Mouse (Mus musculus): ENCODE measurements around the gene Gm10272. TPM values are rescaled to one million over a fixed set of nuclear protein-coding genes. Genes with fewer than 3 reads are reported as not detected.
"Not testable (repeated sequence)": the region's sequence is repeated elsewhere in the genome, so short reads cannot be mapped to it uniquely, and the experiment has no call there.

Gene Gm10272
- polyA plus RNA-seq, 1 experiment: not detected

DNA sequence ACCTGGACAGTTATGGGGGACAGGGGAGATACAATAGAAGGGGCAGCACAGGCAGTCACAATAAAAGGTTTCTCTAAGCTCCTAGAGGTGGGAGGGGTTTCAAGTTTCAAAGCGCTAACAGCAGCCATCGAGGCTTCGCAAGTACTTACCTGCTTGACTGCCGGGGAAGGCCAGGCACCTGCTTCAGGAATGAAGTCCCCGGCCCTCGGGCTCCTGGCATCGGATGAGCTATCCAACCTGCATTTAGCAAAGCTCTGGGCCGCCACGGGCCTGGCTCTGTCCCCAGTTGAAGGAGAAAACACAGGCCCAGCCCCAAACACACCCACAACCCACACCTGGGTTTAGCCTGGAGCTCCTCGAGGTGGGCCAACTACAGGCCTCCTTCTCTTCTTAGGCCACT is 19.4 kb upstream of the Gm10272 start:
- Histone ChIP-seq H3K27ac (ENCODE audit: control insufficient read depth, insufficient read depth, low read length) (no peak overlapping the region), H3K27me3 (ENCODE audit: control insufficient read depth, insufficient read depth, low read length) (no peaks in the 10 kb centered on the region; the same call in 1 of the 2 replicates), H3K4me1 (replicated peaks; ENCODE audit: control insufficient read depth, insufficient read depth, low read length) (no peaks in the 10 kb centered on the region), H3K4me3 (ENCODE audit: control insufficient read depth, insufficient read depth, low read length) (no peak overlapping the region), H3K36me3 (ENCODE audit: control insufficient read depth, insufficient read depth, low read length) (no peaks in the 10 kb centered on the region)
- DNase-seq: no peak
- 53% methylated on average over 10 of the region's 10 CpGs for WGBS
- TF ChIP-seq CTCF (IDR thresholded peaks at IDR 0.05; ENCODE audit: borderline replicate concordance, control insufficient read depth, extremely low read depth, insufficient read depth, low read length, poor library complexity) (no peak), POLR2A (IDR thresholded peaks at IDR 0.05; ENCODE audit: control insufficient read depth, extremely low read depth, insufficient read depth, low read length, poor library complexity) (no peak)

DNA sequence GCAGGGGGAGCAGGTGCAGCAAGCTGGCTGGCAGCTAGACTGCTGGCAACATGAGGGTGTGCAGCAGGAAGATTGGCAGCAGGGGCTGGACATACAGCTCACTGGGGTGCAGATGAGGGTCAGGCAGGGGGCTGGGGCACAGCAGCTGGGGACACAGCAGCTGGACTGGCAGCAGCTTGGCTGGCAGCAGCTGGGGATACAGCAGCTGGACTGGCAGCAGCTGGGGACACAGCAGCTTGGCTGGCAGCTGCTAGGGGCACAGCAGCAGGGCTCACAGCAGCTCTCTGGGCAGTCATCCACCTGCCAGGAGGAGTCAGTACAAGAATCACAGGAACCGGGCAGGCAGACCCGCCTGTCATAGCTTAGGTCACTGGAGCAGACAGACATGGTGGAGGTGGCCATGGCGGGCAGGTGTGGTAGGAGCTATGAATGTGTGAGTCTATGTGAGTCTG is 16.0 kb upstream of the Gm10272 start, which contains the start of gene Gm19402:
Gm19402 (minus strand) TSS at position 402 of the 452 bp plus-strand sequence.
- H3K36me3 ChIP-seq (ENCODE audit: control insufficient read depth, insufficient read depth, low read length); H3K4me1 ChIP-seq (replicated peaks; ENCODE audit: control insufficient read depth, insufficient read depth, low read length); H3K27me3 ChIP-seq (ENCODE audit: control insufficient read depth, insufficient read depth, low read length); DNase-seq; H3K27ac ChIP-seq (ENCODE audit: control insufficient read depth, insufficient read depth, low read length); H3K4me3 ChIP-seq (ENCODE audit: control insufficient read depth, insufficient read depth, low read length): not testable (repeated sequence)
- WGBS: 76% methylated on average over 3 of the region's 3 CpGs

DNA sequence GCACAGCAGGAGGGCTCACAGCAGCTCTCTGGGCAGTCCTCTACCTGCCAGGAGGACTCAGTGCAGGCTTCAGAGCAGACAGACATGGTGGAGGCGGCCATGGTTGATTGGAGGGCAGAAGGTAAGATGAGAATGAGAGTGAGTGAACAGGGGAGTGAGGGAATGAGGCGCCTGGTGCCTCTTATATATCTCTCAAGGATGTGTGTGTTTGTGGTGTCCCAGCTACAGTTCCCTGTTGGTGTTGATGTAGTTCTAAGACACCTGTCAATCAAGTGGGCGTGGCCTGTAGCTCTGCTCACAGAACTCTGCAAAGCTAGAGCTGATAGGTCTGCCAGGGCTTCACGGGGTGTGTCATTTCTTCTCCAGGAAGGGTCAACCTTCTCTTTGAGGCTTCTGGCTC is 9.3 kb upstream of the Gm10272 start, which contains the start of gene Gm9508:
Gm9508 (minus strand) TSS at position 101 of the 400 bp plus-strand sequence.
- H3K27ac ChIP-seq (ENCODE audit: control insufficient read depth, insufficient read depth, low read length): no peak within 1 kb of the TSS
- TF ChIP-seq POLR2A (IDR thresholded peaks at IDR 0.05; ENCODE audit: control insufficient read depth, extremely low read depth, insufficient read depth, low read length, poor library complexity) (no peak), CTCF (IDR thresholded peaks at IDR 0.05; ENCODE audit: borderline replicate concordance, control insufficient read depth, extremely low read depth, insufficient read depth, low read length, poor library complexity) (no peak)
- no peak for DNase-seq
- H3K27me3 ChIP-seq (ENCODE audit: control insufficient read depth, insufficient read depth, low read length): no peaks in the 10 kb centered on the region
- 49% methylated on average over 4 of the region's 4 CpGs for WGBS
- no peaks in the 10 kb centered on the region for H3K4me1 ChIP-seq (replicated peaks; ENCODE audit: control insufficient read depth, insufficient read depth, low read length)
- H3K4me3 ChIP-seq (ENCODE audit: control insufficient read depth, insufficient read depth, low read length): no peak within 1 kb of the TSS
- H3K36me3 ChIP-seq (ENCODE audit: control insufficient read depth, insufficient read depth, low read length): no peaks in the 10 kb centered on the region

GRCm38 (mm10) chr10:77709831-77710230 is 3.4 kb downstream of the Gm10272 start:
- TF ChIP-seq CTCF (IDR thresholded peaks at IDR 0.05; ENCODE audit: borderline replicate concordance, control insufficient read depth, extremely low read depth, insufficient read depth, low read length, poor library complexity) (no peak), POLR2A (IDR thresholded peaks at IDR 0.05; ENCODE audit: control insufficient read depth, extremely low read depth, insufficient read depth, low read length, poor library complexity) (no peak)
- Histone ChIP-seq H3K4me3 (ENCODE audit: control insufficient read depth, insufficient read depth, low read length) (no peak overlapping the region), H3K36me3 (ENCODE audit: control insufficient read depth, insufficient read depth, low read length) (no peaks in the 10 kb centered on the region), H3K4me1 (replicated peaks; ENCODE audit: control insufficient read depth, insufficient read depth, low read length) (no peaks in the 10 kb centered on the region), H3K27me3 (ENCODE audit: control insufficient read depth, insufficient read depth, low read length) (no peaks in the 10 kb centered on the region), H3K27ac (ENCODE audit: control insufficient read depth, insufficient read depth, low read length) (no peak overlapping the region)
- 85% methylated on average over 3 of the region's 3 CpGs for WGBS
- no peak for DNase-seq

DNA sequence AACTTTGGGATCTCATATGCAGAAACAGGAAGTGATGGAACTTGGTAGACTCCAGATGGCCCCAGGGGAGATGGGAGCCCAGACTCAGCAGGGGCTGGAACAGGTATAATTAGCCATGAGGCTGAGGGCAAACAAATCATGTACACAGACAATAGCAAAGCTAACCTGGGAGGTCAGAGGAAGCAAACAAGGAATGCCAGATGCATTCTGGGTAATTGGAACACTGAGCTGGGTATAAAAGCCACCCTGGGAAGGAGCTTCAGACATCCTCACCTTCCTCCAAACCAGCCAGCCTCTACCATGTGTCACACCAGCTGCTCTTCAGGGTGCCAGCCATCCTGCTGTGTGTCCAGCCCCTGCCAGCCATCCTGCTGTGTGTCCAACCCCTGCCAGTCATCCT is 4.7 kb downstream of the Gm10272 start, which contains the start of gene Gm10024:
Gm10024 (plus strand) TSS at position 301 of the 400 bp plus-strand sequence.
- not testable (repeated sequence) for H3K4me1 ChIP-seq (replicated peaks; ENCODE audit: control insufficient read depth, insufficient read depth, low read length); DNase-seq

DNA sequence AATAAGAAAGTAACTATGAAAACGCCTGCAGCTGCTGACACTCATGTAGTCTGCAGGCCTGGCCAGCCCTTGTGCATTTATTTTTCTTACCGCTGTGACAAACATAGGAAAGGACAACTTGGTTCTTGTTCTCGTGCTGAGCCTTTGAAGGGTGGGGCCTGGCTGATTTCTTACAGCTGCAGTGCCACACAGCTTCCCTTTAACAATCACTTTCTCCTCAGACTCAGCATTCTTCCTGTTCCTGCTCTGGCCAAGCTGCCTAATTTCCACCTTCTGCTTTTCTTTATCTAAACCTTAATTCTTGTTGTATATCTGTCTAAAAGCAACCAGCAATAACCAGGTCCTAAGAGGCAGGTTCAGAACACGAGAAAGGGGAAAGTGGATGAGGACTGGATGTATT is 7.3 kb downstream of the Gm10272 start:
- H3K4me3 ChIP-seq (ENCODE audit: control insufficient read depth, insufficient read depth, low read length): no peak overlapping the region
- H3K4me1 ChIP-seq (replicated peaks; ENCODE audit: control insufficient read depth, insufficient read depth, low read length): no peaks in the 10 kb centered on the region
- TF ChIP-seq POLR2A (IDR thresholded peaks at IDR 0.05; ENCODE audit: control insufficient read depth, extremely low read depth, insufficient read depth, low read length, poor library complexity) (no peak), CTCF (IDR thresholded peaks at IDR 0.05; ENCODE audit: borderline replicate concordance, control insufficient read depth, extremely low read depth, insufficient read depth, low read length, poor library complexity) (no peak)
- WGBS: 21% methylated on average over 4 of the region's 4 CpGs
- no peaks in the 10 kb centered on the region for H3K36me3 ChIP-seq (ENCODE audit: control insufficient read depth, insufficient read depth, low read length)
- no peak for DNase-seq
- no peak overlapping the region for H3K27ac ChIP-seq (ENCODE audit: control insufficient read depth, insufficient read depth, low read length)
- H3K27me3 ChIP-seq (ENCODE audit: control insufficient read depth, insufficient read depth, low read length): no peaks in the 10 kb centered on the region

More for the DNA sequence above, 4.7 kb downstream of the Gm10272 start, which contains the start of gene Gm10024:
- H3K27me3 ChIP-seq (ENCODE audit: control insufficient read depth, insufficient read depth, low read length); H3K4me3 ChIP-seq (ENCODE audit: control insufficient read depth, insufficient read depth, low read length); H3K36me3 ChIP-seq (ENCODE audit: control insufficient read depth, insufficient read depth, low read length); H3K27ac ChIP-seq (ENCODE audit: control insufficient read depth, insufficient read depth, low read length): not testable (repeated sequence)

DNA sequence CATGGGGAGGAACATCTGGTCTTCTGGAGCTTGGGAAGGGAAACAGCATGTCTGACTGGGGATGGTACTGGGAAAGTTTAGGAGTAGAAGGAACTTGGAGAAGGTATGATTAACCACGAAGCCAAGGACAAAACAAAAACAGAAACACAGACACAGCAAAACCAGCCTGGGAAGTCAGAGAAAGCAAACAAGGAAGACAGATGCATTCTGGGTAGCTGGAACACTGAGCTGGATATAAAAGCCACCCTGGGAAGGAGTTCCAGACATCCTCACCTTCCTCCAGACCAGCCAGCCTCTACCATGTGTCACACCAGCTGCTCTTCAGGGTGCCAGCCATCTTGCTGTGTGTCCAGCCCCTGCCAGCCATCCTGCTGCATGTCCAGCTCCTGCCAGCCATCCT is 9.1 kb downstream of the Gm10272 start, which contains the start of gene Gm10142:
Gm10142 (plus strand) TSS at position 301 of the 400 bp plus-strand sequence.
- no peaks in the 10 kb centered on the region for H3K36me3 ChIP-seq (ENCODE audit: control insufficient read depth, insufficient read depth, low read length)
- no peak for DNase-seq
- H3K4me1 ChIP-seq (replicated peaks; ENCODE audit: control insufficient read depth, insufficient read depth, low read length): no peaks in the 10 kb centered on the region
- no peaks in the 10 kb centered on the region for H3K27me3 ChIP-seq (ENCODE audit: control insufficient read depth, insufficient read depth, low read length)
- no peak within 1 kb of the TSS for H3K4me3 ChIP-seq (ENCODE audit: control insufficient read depth, insufficient read depth, low read length)
- H3K27ac ChIP-seq (ENCODE audit: control insufficient read depth, insufficient read depth, low read length): no peak within 1 kb of the TSS
- TF ChIP-seq POLR2A (IDR thresholded peaks at IDR 0.05; ENCODE audit: control insufficient read depth, extremely low read depth, insufficient read depth, low read length, poor library complexity) (no peak), CTCF (IDR thresholded peaks at IDR 0.05; ENCODE audit: borderline replicate concordance, control insufficient read depth, extremely low read depth, insufficient read depth, low read length, poor library complexity) (no peak)
- WGBS: 91% methylated on average over 1 of the region's 1 CpGs

GRCm38 (mm10) chr10:77720299-77720698 is 13.9 kb downstream of the Gm10272 start, which contains the start of gene Krtap12-1:
Krtap12-1 (plus strand) TSS chr10:77720599.
- not testable (repeated sequence) for DNase-seq; H3K4me1 ChIP-seq (replicated peaks; ENCODE audit: control insufficient read depth, insufficient read depth, low read length); H3K4me3 ChIP-seq (ENCODE audit: control insufficient read depth, insufficient read depth, low read length); H3K27me3 ChIP-seq (ENCODE audit: control insufficient read depth, insufficient read depth, low read length); H3K36me3 ChIP-seq (ENCODE audit: control insufficient read depth, insufficient read depth, low read length); H3K27ac ChIP-seq (ENCODE audit: control insufficient read depth, insufficient read depth, low read length)
- WGBS: 94% methylated on average over 1 of the region's 1 CpGs

Measured in thymus, adult 2 months (tissue).